Mouse (Mus musculus): ENCODE results near the gene Ppp6r3.

GRCm38 (mm10) chr19:3528646-3529045 lies 46.9 kb downstream of the Ppp6r3 start:
- TF ChIP-seq CTCF (IDR thresholded peaks at IDR 0.05; ENCODE audit: low read depth): no peak
- no peak for TF ChIP-seq EP300 (IDR thresholded peaks at IDR 0.05; ENCODE audit: low read depth)

All from heart, postnatal 0 days (tissue).